Mouse (Mus musculus): ENCODE results near the gene Sqstm1.
"Not testable (repeated sequence)": the region's sequence is repeated elsewhere in the genome, so short reads cannot be mapped to it uniquely, and the experiment has no call there.

Sqstm1 gene

GRCm38 (mm10) chr11:50207344-50207743 lies 3.3 kb downstream of the Sqstm1 start:
- DNase-seq, result no peak

- DNase-seq, result no peak
Observed at GRCm38 (mm10) chr11:50206037-50206436, 4.6 kb downstream of the Sqstm1 start.

- peak in 1 of 2 experiments; percentile 10 for DNase-seq
Observed at GRCm38 (mm10) chr11:50205434-50205833, 5.2 kb downstream of the Sqstm1 start.

GRCm38 (mm10) chr11:50203302-50203827 lies 7.3 kb downstream of the Sqstm1 start:
- no peak for DNase-seq

GRCm38 (mm10) chr11:50201590-50201989 lies 9.0 kb downstream of the Sqstm1 start:
- no peak for DNase-seq

GRCm38 (mm10) chr11:50200613-50201012 lies 10.0 kb downstream of the Sqstm1 start:
- DNase-seq, result no peak

GRCm38 (mm10) chr11:50198916-50199315 lies 11.7 kb downstream of the Sqstm1 start:
- no peak for DNase-seq

- DNase-seq, result no peak
Observed at GRCm38 (mm10) chr11:50198219-50198846, 12.3 kb downstream of the Sqstm1 start.

- DNase-seq, result no peak
Observed at GRCm38 (mm10) chr11:50197500-50197899, 13.1 kb downstream of the Sqstm1 start.

- DNase-seq, result no peak
Observed at GRCm38 (mm10) chr11:50194793-50195192, 15.8 kb downstream of the Sqstm1 start.

GRCm38 (mm10) chr11:50194070-50194469 lies 16.6 kb downstream of the Sqstm1 start:
- DNase-seq, result no peak

- no peak for DNase-seq
Observed at GRCm38 (mm10) chr11:50192278-50192677, 18.3 kb downstream of the Sqstm1 start.

- no peak for DNase-seq
Observed at GRCm38 (mm10) chr11:50190362-50190761, 20.3 kb downstream of the Sqstm1 start.

GRCm38 (mm10) chr11:50188682-50189081 lies 21.9 kb downstream of the Sqstm1 start:
- no peak for DNase-seq

GRCm38 (mm10) chr11:50184788-50185187 lies 25.8 kb downstream of the Sqstm1 start:
- DNase-seq, result no peak

GRCm38 (mm10) chr11:50182702-50183101 lies 27.9 kb downstream of the Sqstm1 start:
- no peak for DNase-seq

GRCm38 (mm10) chr11:50180478-50181231 lies 30.0 kb downstream of the Sqstm1 start:
- DNase-seq, result no peak

- DNase-seq, result no peak
Observed at GRCm38 (mm10) chr11:50178532-50179488, 31.8 kb downstream of the Sqstm1 start.

- DNase-seq, result no peak
Observed at GRCm38 (mm10) chr11:50177111-50177510, 33.5 kb downstream of the Sqstm1 start.

GRCm38 (mm10) chr11:50176351-50176750 lies 34.3 kb downstream of the Sqstm1 start:
- DNase-seq, result no peak

- peak; percentile 98 to 99 for DNase-seq
Observed at GRCm38 (mm10) chr11:50174730-50175187, 35.9 kb downstream of the Sqstm1 start.

GRCm38 (mm10) chr11:50174111-50174729 lies 36.4 kb downstream of the Sqstm1 start, which contains the start of gene Mrnip:
Gene Mrnip (plus strand): TSS chr11:50174444.
- DNase-seq, result not testable (repeated sequence)
